ENCODE assay signal across 16 mouse cellular contexts in the genomic region with DNA sequence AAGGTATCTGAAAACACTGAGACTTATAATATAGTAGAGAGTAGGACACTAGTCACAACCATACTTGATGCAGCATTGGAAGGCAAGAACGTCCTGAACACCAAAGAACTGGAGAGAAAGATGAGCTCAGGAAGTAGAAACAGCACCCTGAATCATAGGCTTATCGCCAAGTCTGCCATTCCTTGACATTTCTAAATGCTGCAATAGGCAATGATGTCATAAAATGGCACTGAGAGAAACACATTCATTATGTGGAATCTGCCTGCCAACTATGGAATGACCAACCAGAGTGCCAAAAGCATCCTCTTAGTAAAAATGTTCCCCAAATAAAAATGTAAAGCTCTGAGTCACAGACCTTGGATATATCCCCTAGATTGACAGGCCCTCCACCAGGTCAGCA.
"Had no signal": no experiment of that assay in that cellular context is flagged by ENCODE, and none has a peak within 500 bp of the region (broad histone marks: within the 10 kb centered on the region; RNA-seq: fewer than 3 reads in every experiment).

No protein-coding gene starts in this region.

- H3K4me1 ChIP-seq: limb, embryonic 15.5 days; liver, embryonic 12.5 days; midbrain, embryonic 15.5 days; neural tube, embryonic 15.5 days; stomach, embryonic 15.5 days had no signal

- H3K27ac ChIP-seq: kidney, postnatal 0 days; limb, embryonic 15.5 days; liver, embryonic 12.5 days; midbrain, embryonic 15.5 days; neural tube, embryonic 15.5 days; stomach, embryonic 15.5 days had no signal

- H3K27me3 ChIP-seq: limb, embryonic 15.5 days; liver, embryonic 12.5 days; midbrain, embryonic 15.5 days; neural tube, embryonic 15.5 days; stomach, embryonic 15.5 days had no signal

- H3K4me3 ChIP-seq: limb, embryonic 15.5 days; liver, embryonic 12.5 days; midbrain, embryonic 15.5 days; neural tube, embryonic 15.5 days; stomach, embryonic 15.5 days had no signal

- H3K36me3 ChIP-seq: limb, embryonic 15.5 days; liver, embryonic 12.5 days; midbrain, embryonic 15.5 days; neural tube, embryonic 15.5 days; stomach, embryonic 15.5 days had no signal

- H3K9me3 ChIP-seq: limb, embryonic 15.5 days; liver, embryonic 12.5 days; midbrain, embryonic 15.5 days; neural tube, embryonic 15.5 days; stomach, embryonic 15.5 days had no signal

- H3K9ac ChIP-seq: limb, embryonic 15.5 days; liver, embryonic 12.5 days; lung, embryonic 14.5 days; midbrain, embryonic 15.5 days; neural tube, embryonic 15.5 days; stomach, embryonic 15.5 days had no signal

- ATAC-seq: liver, embryonic 12.5 days; midbrain, embryonic 15.5 days had no signal

- H3K4me2 ChIP-seq: limb, embryonic 15.5 days; liver, embryonic 12.5 days; lung, embryonic 14.5 days; midbrain, embryonic 11.5 days; midbrain, embryonic 15.5 days; neural tube, embryonic 15.5 days; stomach, embryonic 15.5 days had no signal

- DNase-seq: kidney, adult 9 months; kidney, postnatal 36 days; layer of hippocampus, adult 9-11 months; layer of hippocampus, postnatal 36 days; lung, embryonic 14.5 days; lung, postnatal 10 days; lung, postnatal 4 days; right cerebral cortex, postnatal 4 days; thymus, postnatal 36 days had no signal
